Mouse (Mus musculus) spleen, adult 2 months (tissue): Measurements from ENCODE around the gene Atp2c2.

Experiments
- CTCF ChIP-seq: fragments of 200-500 bp; IDR thresholded peaks from 2 replicates; pipeline ENCODE4 v1.5.1; 2011; ENCODE audit warnings: mild to moderate bottlenecking, inconsistent platforms; ENCODE audit not compliant: insufficient read depth, insufficient read length, insufficient replicate concordance; ENCODE audit errors: extremely low read depth
- POLR2A ChIP-seq: fragments of 200-500 bp; IDR thresholded peaks from 2 replicates; pipeline ENCODE4 v1.6.1; 2011; ENCODE audit warnings: low read depth, low read length, inconsistent platforms

DNA sequence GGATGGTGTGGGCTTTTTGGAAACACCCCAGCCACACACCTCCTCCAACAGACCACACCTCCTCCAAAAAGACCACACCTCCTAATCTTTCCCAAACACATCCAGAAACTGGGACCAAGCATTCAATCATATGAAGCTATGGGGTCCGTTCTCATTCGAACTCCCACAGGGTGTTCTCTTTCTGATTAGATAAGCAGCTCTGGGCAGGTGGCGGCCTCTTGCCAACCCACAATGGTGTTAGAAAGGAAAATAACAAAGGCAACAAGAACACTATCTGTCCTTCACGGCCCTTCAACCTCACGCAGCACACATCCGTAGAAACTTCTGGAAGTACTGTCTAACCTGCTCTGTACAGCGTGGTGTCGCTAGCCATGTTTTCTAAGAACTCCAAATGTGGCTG is 27.3 kb downstream of the Atp2c2 start:
- TF ChIP-seq POLR2A (no peak), CTCF (no peak)
